Mouse (Mus musculus) hindbrain, embryonic 11.5 days (tissue): ENCODE data around the gene Glycam1. TPM values are rescaled to one million over a fixed set of nuclear protein-coding genes. Genes with fewer than 3 reads are reported as not detected.

Source experiments
- ATAC-seq: fragments of 200-750 bp; cut with Nextera tagmentation; 2 replicates; pipeline ENCODE4 v1.8.0; 2017; ENCODE audit warnings: mild to moderate bottlenecking, moderate TSS enrichment, moderate library complexity; ENCODE audit not compliant: low FRiP score
- DNase-seq: peaks from one replicate; pipeline ENCODE4 v3.0.0-alpha.2; 2015; ENCODE audit warnings: low spot score
- H3K27ac ChIP-seq: fragments of 300-500 bp; sonication (generic); 2 replicates; pipeline ENCODE4 v1.5.1; 2014; ENCODE audit warnings: mild to moderate bottlenecking, low read depth, low read length
- H3K27me3 ChIP-seq: fragments of 300-500 bp; sonication (generic); 2 replicates; pipeline ENCODE4 v1.6.1; 2014; ENCODE audit warnings: mild to moderate bottlenecking, low read length, moderate library complexity, mixed read lengths; ENCODE audit not compliant: control insufficient read depth, insufficient read depth
- H3K36me3 ChIP-seq: fragments of 300-500 bp; sonication (generic); 2 replicates; pipeline ENCODE4 v1.6.1; 2014; ENCODE audit warnings: mild to moderate bottlenecking, low read length, moderate library complexity, mixed read lengths; ENCODE audit not compliant: control insufficient read depth, insufficient read depth
- H3K4me1 ChIP-seq: fragments of 300-500 bp; sonication (generic); replicated peaks from 2 replicates; pipeline ENCODE4 v1.6.1; 2014; ENCODE audit warnings: low read length, mixed read lengths; ENCODE audit not compliant: control insufficient read depth, insufficient read depth
- H3K4me2 ChIP-seq: fragments of 300-500 bp; sonication (generic); replicated peaks from 2 replicates; pipeline ENCODE4 v1.6.1; 2014; ENCODE audit warnings: mild to moderate bottlenecking, low read depth, low read length
- H3K4me3 ChIP-seq: fragments of 300-500 bp; sonication (generic); 2 replicates; pipeline ENCODE4 v1.5.1; 2014; ENCODE audit warnings: low read depth, low read length
- H3K9ac ChIP-seq: fragments of 300-500 bp; sonication (generic); 2 replicates; pipeline ENCODE4 v1.6.1; 2014; ENCODE audit warnings: low read depth, low read length
- H3K9me3 ChIP-seq: fragments of 300-500 bp; sonication (generic); 2 replicates; pipeline ENCODE4 v1.6.1; 2016; ENCODE audit warnings: low read length; ENCODE audit not compliant: control insufficient read depth
- WGBS: fragments of 180-500 bp; shearing (Covaris S2); extraction: QIAGEN DNeasy Blood & Tissue Kit; methylation state at CpG from one replicate; pipeline ENCODE4 v1.1.7; 2014; 5-methylcytosine and 5-hydroxymethylcytosine counted together
- polyA plus RNA-seq: library from polyadenylated mRNA; unstranded; fragments of >200 nt; fragmentation: Nextera tagmentation; extraction: Ambion mirVana; gene quantifications from 2 replicates; pipeline ENCODE4 v1.2.1, GENCODE M21; 2014

Glycam1 gene
- polyA plus RNA-seq, 1 experiment from 2014 or later: not detected

- H3K4me1 ChIP-seq: no peaks in the 10 kb centered on the region
- H3K9ac ChIP-seq: no peak overlapping the region
- DNase-seq (no peak), ATAC-seq (no peak)
- no peaks in the 10 kb centered on the region for H3K36me3 ChIP-seq
- no peaks in the 10 kb centered on the region for H3K27me3 ChIP-seq
- no peak overlapping the region for H3K4me3 ChIP-seq
- H3K9me3 ChIP-seq: no peaks in the 10 kb centered on the region
- no peak overlapping the region for H3K27ac ChIP-seq
- no peak overlapping the region for H3K4me2 ChIP-seq
These were observed 22.4 kb downstream of the Glycam1 start for GRCm38 (mm10) chr15:103542526-103542925.

- 86% methylated on average over 1 of the region's 1 CpGs for WGBS
- Histone ChIP-seq H3K9me3 (no peaks in the 10 kb centered on the region), H3K4me2 (no peak overlapping the region), H3K9ac (no peak overlapping the region), H3K27ac (no peak overlapping the region), H3K4me3 (no peak overlapping the region), H3K27me3 (no peaks in the 10 kb centered on the region; the same call in 1 of the 2 replicates), H3K4me1 (no peaks in the 10 kb centered on the region), H3K36me3 (no peaks in the 10 kb centered on the region)
- DNase-seq: no peak
- ATAC-seq: no peak
These were observed 24.2 kb downstream of the Glycam1 start for GRCm38 (mm10) chr15:103540646-103541045.

- H3K27me3 ChIP-seq: no peaks in the 10 kb centered on the region; the same call in 1 of the 2 replicates
- H3K4me1 ChIP-seq: no peaks in the 10 kb centered on the region
- 57% methylated on average over 2 of the region's 2 CpGs for WGBS
- no peaks in the 10 kb centered on the region for H3K36me3 ChIP-seq
- no peak overlapping the region for H3K27ac ChIP-seq
- no peak for DNase-seq
- no peak overlapping the region for H3K9ac ChIP-seq
- no peak for ATAC-seq
- H3K9me3 ChIP-seq: no peaks in the 10 kb centered on the region
- H3K4me2 ChIP-seq: no peak overlapping the region
- H3K4me3 ChIP-seq: no peak overlapping the region
These were observed 25.6 kb downstream of the Glycam1 start for GRCm38 (mm10) chr15:103539259-103539658.

- ATAC-seq (peak; percentile 87), DNase-seq (peak; percentile 81)
- no peaks in the 10 kb centered on the region for H3K4me1 ChIP-seq
- H3K4me3 ChIP-seq: peak within 1 kb of the TSS; percentile 79
- no peaks in the 10 kb centered on the region for H3K9me3 ChIP-seq
- H3K4me2 ChIP-seq: peak within 1 kb of the TSS; percentile 96
- H3K27ac ChIP-seq: no peak within 1 kb of the TSS
- no peaks in the 10 kb centered on the region for H3K36me3 ChIP-seq
- WGBS: under 1% methylated on average over 35 of the region's 36 CpGs
- H3K9ac ChIP-seq: peak within 1 kb of the TSS; percentile 71
- no peaks in the 10 kb centered on the region; the same call in 1 of the 2 replicates for H3K27me3 ChIP-seq
These were observed 27.1 kb downstream of the Glycam1 start, which contains the start of gene Ppp1r1a for GRCm38 (mm10) chr15:103537822-103538213. TSS of gene Ppp1r1a (minus strand) at chr15:103538003.

- peak overlapping the region; percentile 79 for H3K4me3 ChIP-seq
- no peaks in the 10 kb centered on the region for H3K9me3 ChIP-seq
- under 1% methylated on average over 37 of the region's 37 CpGs for WGBS
- no peaks in the 10 kb centered on the region; the same call in 1 of the 2 replicates for H3K27me3 ChIP-seq
- DNase-seq (peak; percentile 49), ATAC-seq (peak; percentile 66)
- peak overlapping the region; percentile 71 for H3K9ac ChIP-seq
- H3K4me1 ChIP-seq: no peaks in the 10 kb centered on the region
- H3K36me3 ChIP-seq: no peaks in the 10 kb centered on the region
- H3K27ac ChIP-seq: no peak overlapping the region
- H3K4me2 ChIP-seq: peak overlapping the region; percentile 96
These were observed 27.7 kb downstream of the Glycam1 start for GRCm38 (mm10) chr15:103537011-103537821.

GRCm38 (mm10) chr15:103536456-103536855 lies 28.4 kb downstream of the Glycam1 start:
- 33% methylated on average over 2 of the region's 2 CpGs for WGBS
- ATAC-seq: no peak
- Histone ChIP-seq H3K9ac (peak overlapping the region; percentile 71; the same call in 1 of the 2 replicates), H3K4me1 (no peaks in the 10 kb centered on the region), H3K9me3 (no peaks in the 10 kb centered on the region), H3K36me3 (no peaks in the 10 kb centered on the region), H3K4me2 (peak overlapping the region; percentile 96), H3K27me3 (no peaks in the 10 kb centered on the region; the same call in 1 of the 2 replicates), H3K4me3 (peak overlapping the region; percentile 79; the same call in 1 of the 2 replicates), H3K27ac (no peak overlapping the region)
- no peak for DNase-seq

- Histone ChIP-seq H3K9me3 (no peaks in the 10 kb centered on the region), H3K27me3 (no peaks in the 10 kb centered on the region; the same call in 1 of the 2 replicates), H3K4me2 (no peak overlapping the region), H3K4me1 (no peaks in the 10 kb centered on the region), H3K9ac (no peak overlapping the region), H3K27ac (no peak overlapping the region), H3K4me3 (no peak overlapping the region), H3K36me3 (no peaks in the 10 kb centered on the region)
- ATAC-seq: no peak
- DNase-seq: no peak
- WGBS: 67% methylated on average over 1 of the region's 1 CpGs
These were observed 29.1 kb downstream of the Glycam1 start for GRCm38 (mm10) chr15:103535786-103536185.

GRCm38 (mm10) chr15:103535030-103535429 lies 29.9 kb downstream of the Glycam1 start:
- Histone ChIP-seq H3K4me2 (no peak overlapping the region), H3K4me1 (no peaks in the 10 kb centered on the region), H3K27me3 (no peaks in the 10 kb centered on the region; the same call in 1 of the 2 replicates), H3K9me3 (no peaks in the 10 kb centered on the region), H3K4me3 (no peak overlapping the region), H3K36me3 (no peaks in the 10 kb centered on the region), H3K9ac (no peak overlapping the region), H3K27ac (no peak overlapping the region)
- ATAC-seq (no peak), DNase-seq (no peak)
- WGBS: 70% methylated on average over 2 of the region's 2 CpGs
